Mouse (Mus musculus) ES-E14 (cell line): ENCODE measurements at regions not wholly inside any gene's neighbourhood (a gene's known extent, or its start where the extent isn't known, plus 50 kb on each side); places are given as distances from the start of the nearest gene placed in this dataset.

ENCODE experiments used
- DNase-seq: peaks from one replicate; pipeline ENCODE4 v3.0.0-alpha.2; 2013; ENCODE audit warnings: low read depth, low spot score
- H3K27ac ChIP-seq: 2 replicates; pipeline ENCODE4 v1.5.1; 2012; ENCODE audit warnings: low read depth, mild to moderate bottlenecking, low read length, moderate library complexity, mixed read lengths; ENCODE audit not compliant: poor library complexity, insufficient read depth, severe bottlenecking
- H3K36me3 ChIP-seq: 2 replicates; pipeline ENCODE4 v1.6.1; 2012; ENCODE audit warnings: mild to moderate bottlenecking, low read length, moderate library complexity, mixed read lengths; ENCODE audit not compliant: control insufficient read depth, poor library complexity, insufficient read depth, severe bottlenecking
- H3K4me1 ChIP-seq, 2 experiments: fragments of 150-350 bp in 1 of 2; sonication (generic) in 1 of 2; 2 replicates each; pipeline ENCODE4 v1.6.1; 2012; ENCODE audit warnings: low read length in 2 of 2, mild to moderate bottlenecking in 1 of 2, mixed read lengths in 1 of 2; ENCODE audit not compliant: control insufficient read depth in 2 of 2, insufficient read depth in 2 of 2, poor library complexity in 1 of 2
- H3K4me3 ChIP-seq, 2 experiments: fragments of 150-350 bp in 1 of 2; sonication (generic) in 1 of 2; 2 replicates each; pipeline ENCODE4 v1.5.1; 2012; ENCODE audit warnings: low read length in 2 of 2, low read depth in 1 of 2, mild to moderate bottlenecking in 1 of 2, mixed read lengths in 1 of 2; ENCODE audit not compliant: insufficient read depth in 1 of 2, poor library complexity in 1 of 2, severe bottlenecking in 1 of 2
- H3K9ac ChIP-seq: 2 replicates; pipeline ENCODE4 v1.6.1; 2012; ENCODE audit warnings: low read depth, mild to moderate bottlenecking, low read length, mixed read lengths; ENCODE audit not compliant: poor library complexity, insufficient read depth, severe bottlenecking
- H3K9me3 ChIP-seq: fragments of 150-350 bp; sonication (generic); 2 replicates; pipeline ENCODE4 v1.6.1; 2012; ENCODE audit warnings: low read depth, mild to moderate bottlenecking, low read length; ENCODE audit not compliant: control insufficient read depth, insufficient read depth
- CHD2 ChIP-seq: IDR thresholded peaks from 2 replicates; pipeline ENCODE4 v1.6.1; 2014; ENCODE audit warnings: mild to moderate bottlenecking, low read depth, low read length, inconsistent platforms
- HCFC1 ChIP-seq: IDR thresholded peaks from 2 replicates; pipeline ENCODE4 v1.6.1; 2012; ENCODE audit warnings: low read length, inconsistent platforms, borderline replicate concordance; ENCODE audit not compliant: insufficient read depth
- MAFK ChIP-seq: IDR thresholded peaks from 2 replicates; pipeline ENCODE4 v1.6.1; 2014; ENCODE audit warnings: mild to moderate bottlenecking, low read depth, low read length, inconsistent platforms; ENCODE audit not compliant: insufficient read depth
- ZC3H11A ChIP-seq: IDR thresholded peaks from 2 replicates; pipeline ENCODE4 v1.6.1; 2012; ENCODE audit warnings: low read depth, mild to moderate bottlenecking, inconsistent platforms, low read length, borderline replicate concordance
- ZNF384 ChIP-seq: IDR thresholded peaks from 2 replicates; pipeline ENCODE4 v1.6.1; 2012; ENCODE audit warnings: low read depth, low read length, inconsistent platforms
- in situ Hi-C, 2 experiments: fragments of 600-800 bp; cut with MboI; formaldehyde crosslinking; loops; one replicate each; pipeline ENCODE4 v1.15.1; 2025; ENCODE audit warnings: low sequenced_read_pairs in 2 of 2, inconsistent platforms in 1 of 2; ENCODE audit not compliant: unreplicated experiment in 2 of 2

DNA sequence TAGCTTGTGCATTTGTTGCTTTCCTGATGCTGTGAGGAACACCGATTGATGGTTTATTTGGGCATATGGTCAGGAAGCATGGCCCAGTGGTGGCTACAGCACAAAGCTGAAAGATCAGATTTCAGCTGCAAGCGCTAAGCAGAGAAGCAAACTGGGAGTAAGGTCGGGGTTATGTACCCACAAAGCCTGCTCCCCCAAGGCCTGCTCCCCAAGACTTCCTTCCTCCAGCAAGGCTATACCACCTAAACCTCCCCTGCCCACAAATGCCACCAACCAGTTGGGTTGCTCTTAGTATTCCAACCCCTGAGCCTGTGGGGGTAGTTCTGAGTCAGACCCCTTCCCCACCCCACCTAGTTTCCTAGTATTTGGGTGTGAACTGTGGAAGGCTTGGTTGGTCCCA, 270.5 kb downstream of the Cdh26 start:
- TF ChIP-seq ZC3H11A, result no peak
- TF ChIP-seq HCFC1, result no peak
- TF ChIP-seq CHD2, result no peak
- TF ChIP-seq MAFK, result no peak
- no peak for TF ChIP-seq ZNF384
- no peak for DNase-seq
- Histone ChIP-seq H3K4me1 (no peaks in the 10 kb centered on the region), H3K36me3 (no peaks in the 10 kb centered on the region), H3K9me3 (no peaks in the 10 kb centered on the region), H3K27ac (no peak overlapping the region), H3K4me3 (no peak overlapping the region), H3K9ac (no peak overlapping the region)
- in situ Hi-C loops, result no loop called here

DNA sequence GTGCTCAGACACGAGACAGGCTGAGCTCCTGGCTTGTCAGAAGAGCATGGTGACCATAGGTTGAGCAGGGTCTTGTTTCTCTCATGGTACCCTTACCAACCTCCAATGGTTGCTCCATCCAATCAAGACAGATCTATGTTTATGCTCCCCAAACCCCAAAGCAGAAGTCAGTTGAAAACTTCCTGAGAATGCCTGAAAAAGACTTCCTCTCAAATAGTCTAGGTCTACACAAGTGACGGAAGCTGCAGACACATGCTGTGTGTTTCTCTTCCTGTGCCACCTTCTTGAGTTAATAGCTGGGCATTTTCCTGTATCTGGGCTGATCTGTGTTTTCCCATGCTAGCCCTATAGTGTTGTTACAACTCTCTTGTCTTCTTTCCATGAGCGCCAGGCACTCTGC, 274.2 kb downstream of the Cdh26 start:
- in situ Hi-C loops, result no loop called here
- DNase-seq, result no peak
- no peak overlapping the region for H3K4me3 ChIP-seq

DNA sequence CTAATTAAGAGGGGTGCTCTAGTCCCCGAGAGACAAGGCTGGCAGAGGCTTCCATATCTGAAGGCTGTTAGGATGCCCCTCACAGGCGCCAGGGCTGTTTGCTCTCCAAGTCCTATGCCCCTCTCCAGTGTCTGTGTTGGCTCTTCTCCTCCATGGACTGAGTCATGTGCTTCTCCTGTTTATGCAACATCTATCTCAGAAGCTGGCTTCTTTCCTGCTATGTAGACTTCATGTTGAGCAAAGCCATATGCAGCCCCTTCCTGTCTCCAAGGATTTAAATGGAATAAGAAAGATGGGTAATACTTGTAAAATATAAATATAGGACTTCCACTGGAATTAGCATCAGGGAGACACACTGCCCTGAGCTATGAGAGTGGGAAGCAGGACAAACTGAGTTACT, 278.3 kb downstream of the Cdh26 start:
- TF ChIP-seq CHD2 (no peak), HCFC1 (no peak), ZNF384 (no peak), MAFK (no peak), ZC3H11A (no peak)
- Histone ChIP-seq H3K9me3 (no peaks in the 10 kb centered on the region), H3K36me3 (no peaks in the 10 kb centered on the region), H3K27ac (no peak overlapping the region), H3K4me3 (no peak overlapping the region), H3K9ac (no peak overlapping the region), H3K4me1 (no peaks in the 10 kb centered on the region)
- in situ Hi-C loops, result no loop called here
- no peak for DNase-seq

More for the DNA sequence above, 274.2 kb downstream of the Cdh26 start:
- no peak for TF ChIP-seq MAFK
- no peak for TF ChIP-seq ZNF384
- TF ChIP-seq ZC3H11A, result no peak
- H3K36me3 ChIP-seq, result no peaks in the 10 kb centered on the region
- H3K4me1 ChIP-seq, result no peaks in the 10 kb centered on the region
- no peak overlapping the region for H3K27ac ChIP-seq
- no peak overlapping the region for H3K9ac ChIP-seq
- H3K9me3 ChIP-seq, result no peaks in the 10 kb centered on the region

GRCm38 (mm10) chr2:178709192-178709881, 279.0 kb downstream of the Cdh26 start:
- DNase-seq, result no peak
- TF ChIP-seq MAFK (no peak), ZC3H11A (no peak), HCFC1 (no peak), CHD2 (no peak), ZNF384 (no peak)
- H3K9me3 ChIP-seq, result no peaks in the 10 kb centered on the region
- H3K4me1 ChIP-seq, result no peaks in the 10 kb centered on the region
- H3K9ac ChIP-seq, result no peak overlapping the region
- H3K27ac ChIP-seq, result no peak overlapping the region
- no peak overlapping the region for H3K4me3 ChIP-seq
- no peaks in the 10 kb centered on the region for H3K36me3 ChIP-seq
- in situ Hi-C loops, result no loop called here

GRCm38 (mm10) chr2:178710001-178710400, 279.7 kb downstream of the Cdh26 start:
- no peak for DNase-seq
- no peak overlapping the region for H3K4me3 ChIP-seq
- no peak overlapping the region for H3K27ac ChIP-seq
- in situ Hi-C loops, result no loop called here
- no peaks in the 10 kb centered on the region for H3K4me1 ChIP-seq
- H3K9me3 ChIP-seq, result no peaks in the 10 kb centered on the region
- no peaks in the 10 kb centered on the region for H3K36me3 ChIP-seq
- H3K9ac ChIP-seq, result no peak overlapping the region
- TF ChIP-seq HCFC1 (no peak), ZC3H11A (no peak), ZNF384 (no peak), CHD2 (no peak), MAFK (no peak)
